Mouse (Mus musculus) liver, embryonic 11.5 days (tissue): ENCODE data around the gene Notch4. TPM values are rescaled to one million over a fixed set of nuclear protein-coding genes. Genes with fewer than 3 reads are reported as not detected.
"Not testable (repeated sequence)": the region's sequence is repeated elsewhere in the genome, so short reads cannot be mapped to it uniquely, and the experiment has no call there.

ENCODE experiments used
- ATAC-seq: fragments of 200-750 bp; cut with Nextera tagmentation; replicated peaks from 2 replicates; pipeline ENCODE4 v1.8.0; 2017; ENCODE audit warnings: moderate number of reproducible peaks, mild to moderate bottlenecking, moderate TSS enrichment, moderate library complexity; ENCODE audit not compliant: low FRiP score
- DNase-seq: peaks from one replicate; pipeline ENCODE4 v3.0.0-alpha.2; 2017; ENCODE audit warnings: low spot score
- H3K27ac ChIP-seq: fragments of 300-500 bp; sonication (generic); 2 replicates; pipeline ENCODE4 v1.5.1; 2014; ENCODE audit warnings: mild to moderate bottlenecking, low read depth, low read length, control low read depth
- H3K27me3 ChIP-seq: fragments of 300-500 bp; sonication (generic); replicated peaks from 2 replicates; pipeline ENCODE4 v1.6.1; 2014; ENCODE audit warnings: low read length, mixed read lengths; ENCODE audit not compliant: control insufficient read depth, insufficient read depth
- H3K36me3 ChIP-seq: fragments of 300-500 bp; sonication (generic); 2 replicates; pipeline ENCODE4 v1.6.1; 2014; ENCODE audit warnings: mild to moderate bottlenecking, low read length, moderate library complexity, mixed read lengths; ENCODE audit not compliant: control insufficient read depth, insufficient read depth
- H3K4me1 ChIP-seq: fragments of 300-500 bp; sonication (generic); replicated peaks from 2 replicates; pipeline ENCODE4 v1.6.1; 2014; ENCODE audit warnings: low read length, mixed read lengths; ENCODE audit not compliant: control insufficient read depth, insufficient read depth
- H3K4me2 ChIP-seq: fragments of 300-500 bp; sonication (generic); 2 replicates; pipeline ENCODE4 v1.6.1; 2014; ENCODE audit warnings: mild to moderate bottlenecking, control low read depth, moderate library complexity
- H3K4me3 ChIP-seq: fragments of 300-500 bp; sonication (generic); 2 replicates; pipeline ENCODE4 v1.5.1; 2014; ENCODE audit warnings: low read depth, low read length, control low read depth
- H3K9ac ChIP-seq: fragments of 300-500 bp; sonication (generic); 2 replicates; pipeline ENCODE4 v1.6.1; 2014; ENCODE audit warnings: low read depth, low read length, control low read depth
- H3K9me3 ChIP-seq: fragments of 300-500 bp; sonication (generic); 2 replicates; pipeline ENCODE4 v1.6.1; 2016; ENCODE audit warnings: low read length, inconsistent platforms, mixed read lengths; ENCODE audit not compliant: control insufficient read depth
- WGBS: fragments of 180-500 bp; shearing (Covaris S2); extraction: QIAGEN DNeasy Blood & Tissue Kit; methylation state at CpG from one replicate; pipeline ENCODE4 v1.1.7; 2014; 5-methylcytosine and 5-hydroxymethylcytosine counted together
- polyA plus RNA-seq: library from polyadenylated mRNA; unstranded; fragments of >200 nt; fragmentation: Nextera tagmentation; extraction: Ambion mirVana; gene quantifications from 2 replicates; pipeline ENCODE4 v1.2.1, GENCODE M21; 2014

Gene Notch4
- 2.2 and 4.1 TPM in 2 replicates for polyA plus RNA-seq

DNA sequence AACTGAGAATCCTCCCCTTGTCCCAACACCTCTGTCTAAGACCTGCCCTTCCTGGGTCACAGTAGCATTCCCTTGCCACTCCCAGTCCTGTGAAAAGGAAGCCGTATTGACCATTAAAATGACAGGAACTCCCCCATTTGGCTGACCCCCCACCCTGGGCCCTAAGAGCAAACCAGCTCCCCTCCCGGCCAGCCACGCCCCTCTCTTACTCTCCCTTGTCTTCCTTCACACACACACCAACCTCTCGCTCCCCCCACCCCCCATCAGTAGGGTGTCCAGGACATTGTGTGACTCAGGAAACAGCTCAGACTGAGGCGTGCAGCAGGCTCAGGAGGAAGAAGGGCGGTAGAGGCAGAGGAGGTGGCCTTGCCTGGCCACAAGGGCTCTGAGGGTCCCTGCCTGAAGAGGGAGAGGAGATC lies at the start of gene Notch4:
Gene Notch4, plus strand, starts transcription at position 266 of the 419 bp plus-strand sequence.
- no peak within 1 kb of the TSS; the same call in 1 of the 2 replicates for H3K9ac ChIP-seq
- H3K4me3 ChIP-seq = peak within 1 kb of the TSS; percentile 15; the same call in 1 of the 2 replicates
- peaks cover 8% of the 10 kb centered on the region; the same call in 1 of the 2 replicates for H3K27me3 ChIP-seq
- H3K9me3 ChIP-seq = no peaks in the 10 kb centered on the region
- H3K36me3 ChIP-seq = no peaks in the 10 kb centered on the region
- peaks cover 6% of the 10 kb centered on the region for H3K4me1 ChIP-seq
- 10% methylated on average over 6 of the region's 6 CpGs for WGBS
- no peak for DNase-seq
- peak within 1 kb of the TSS; percentile 29; the same call in 1 of the 2 replicates for H3K4me2 ChIP-seq
- peak within 1 kb of the TSS; percentile 48; the same call in 1 of the 2 replicates for H3K27ac ChIP-seq
- ATAC-seq = peak; percentile 66

DNA sequence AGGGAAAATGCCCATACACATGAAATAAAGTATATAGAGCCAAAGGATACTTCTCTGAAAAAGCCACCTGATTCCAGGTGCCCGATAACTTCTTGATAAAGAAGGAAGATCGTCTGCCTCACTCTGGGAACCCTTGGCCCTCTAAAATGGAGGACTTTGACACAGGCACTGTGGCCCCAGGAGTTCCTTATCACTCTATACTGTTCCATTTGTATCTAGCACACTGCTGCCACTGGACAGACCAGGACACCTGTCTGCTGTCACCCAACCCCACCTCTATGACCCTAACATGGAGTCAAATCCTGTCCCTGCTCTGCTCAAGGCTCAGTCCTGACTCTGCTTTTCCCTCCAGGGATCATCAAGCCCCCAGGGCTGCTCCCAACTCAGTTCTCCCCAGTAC lies 47.6 kb upstream of the Notch4 start:
- Histone ChIP-seq H3K9ac (no peak overlapping the region), H3K4me2 (no peak overlapping the region), H3K36me3 (no peaks in the 10 kb centered on the region), H3K27me3 (peaks cover 4% of the 10 kb centered on the region), H3K4me3 (no peak overlapping the region), H3K27ac (no peak overlapping the region), H3K9me3 (no peaks in the 10 kb centered on the region), H3K4me1 (no peaks in the 10 kb centered on the region)
- ATAC-seq = no peak
- no peak for DNase-seq
- 72% methylated on average over 2 of the region's 2 CpGs for WGBS

DNA sequence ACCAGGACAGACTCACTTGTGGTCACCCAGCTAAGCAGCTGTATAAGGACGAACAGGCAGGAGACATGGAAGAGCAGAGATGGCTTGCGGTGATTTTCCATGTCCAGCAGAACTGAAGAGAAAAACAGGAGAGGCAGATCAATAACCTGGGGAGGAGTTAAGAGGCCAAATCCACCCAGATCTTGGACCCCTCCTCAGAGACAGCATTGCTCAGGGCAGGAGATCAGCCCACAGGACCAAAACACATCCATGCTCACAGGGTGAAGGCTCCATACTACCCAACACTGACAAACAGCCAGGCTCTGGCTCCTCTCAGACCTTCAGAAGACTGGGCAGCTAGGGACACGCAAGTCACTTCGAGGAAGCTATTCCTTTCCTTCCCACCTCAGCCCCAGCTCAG lies 46.8 kb upstream of the Notch4 start, which contains the start of gene Btnl6:
Gene Btnl6, minus strand, starts transcription at position 101 of the 400 bp plus-strand sequence.
- Histone ChIP-seq H3K9ac (no peak within 1 kb of the TSS), H3K4me1 (no peaks in the 10 kb centered on the region), H3K36me3 (no peaks in the 10 kb centered on the region), H3K4me2 (no peak within 1 kb of the TSS), H3K27me3 (peaks cover 4% of the 10 kb centered on the region), H3K9me3 (no peaks in the 10 kb centered on the region), H3K4me3 (no peak within 1 kb of the TSS), H3K27ac (no peak within 1 kb of the TSS)
- no peak for ATAC-seq
- 81% methylated on average over 4 of the region's 4 CpGs for WGBS
- DNase-seq = no peak

DNA sequence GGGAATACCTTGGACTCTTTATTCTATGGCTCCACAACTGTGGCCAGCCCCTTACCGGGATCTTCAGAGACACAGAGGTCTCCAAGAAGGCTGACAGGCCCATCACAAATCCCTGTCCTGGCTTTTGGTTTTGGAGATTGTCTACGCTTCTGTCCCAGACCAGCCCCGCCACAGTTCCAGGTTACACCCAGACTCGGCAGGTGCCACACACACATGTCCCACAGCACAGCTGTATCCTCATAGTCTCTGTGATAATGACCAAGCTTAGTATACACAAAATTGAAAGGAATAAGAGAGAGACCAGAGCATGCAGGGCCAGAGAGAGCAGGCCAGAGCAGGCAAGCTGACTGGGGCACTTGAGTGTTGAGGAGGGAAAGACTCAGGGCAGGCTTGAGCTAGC lies 46.3 kb upstream of the Notch4 start:
- Histone ChIP-seq H3K36me3 (no peaks in the 10 kb centered on the region), H3K4me3 (no peak overlapping the region), H3K27ac (no peak overlapping the region), H3K9me3 (no peaks in the 10 kb centered on the region), H3K27me3 (peaks cover 4% of the 10 kb centered on the region), H3K4me2 (no peak overlapping the region), H3K4me1 (no peaks in the 10 kb centered on the region), H3K9ac (no peak overlapping the region)
- no peak for DNase-seq
- no peak for ATAC-seq
- 83% methylated on average over 4 of the region's 4 CpGs for WGBS

DNA sequence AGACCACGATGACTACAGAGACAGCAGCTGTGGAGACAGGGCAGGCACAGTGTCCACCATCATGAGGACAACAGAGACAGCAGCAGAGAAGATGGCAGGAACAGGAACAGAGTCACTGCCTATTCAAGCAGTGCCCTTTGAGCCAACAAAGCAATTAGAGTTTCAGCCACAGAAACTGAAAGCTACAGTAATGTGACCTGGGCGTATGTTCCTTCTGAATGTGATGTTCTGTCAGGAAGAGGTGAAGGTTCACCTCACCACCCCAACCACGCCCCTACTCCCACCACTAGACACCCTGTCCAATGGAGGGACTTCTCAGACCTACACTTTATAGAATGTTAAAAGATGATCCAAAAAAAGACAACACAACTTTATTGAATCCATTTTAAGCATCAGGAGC lies 45.5 kb upstream of the Notch4 start:
- not testable (repeated sequence) for ATAC-seq, DNase-seq, H3K9me3 ChIP-seq, H3K4me2 ChIP-seq, H3K27me3 ChIP-seq, H3K27ac ChIP-seq, H3K4me3 ChIP-seq, H3K4me1 ChIP-seq, H3K9ac ChIP-seq, H3K36me3 ChIP-seq
- WGBS = 58% methylated on average over 3 of the region's 3 CpGs

DNA sequence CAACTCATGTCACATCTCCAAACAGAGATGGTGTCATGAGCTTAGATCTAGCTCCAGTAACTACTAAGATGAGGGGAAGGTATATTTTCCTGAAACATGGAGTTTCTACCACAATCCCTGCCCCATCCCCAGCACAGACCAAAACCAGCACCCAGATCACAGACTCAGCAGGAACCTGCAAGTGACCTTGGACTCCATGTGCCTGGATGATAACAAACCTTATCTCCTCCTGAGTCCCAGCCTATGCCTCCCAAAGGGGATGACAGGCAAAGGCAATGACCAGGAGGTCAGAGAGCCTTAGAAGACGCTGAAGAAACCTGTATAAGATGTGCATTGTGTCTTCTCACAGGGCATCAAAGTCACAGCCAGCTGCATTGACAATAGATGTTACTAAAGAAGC lies 45.1 kb upstream of the Notch4 start:
- Histone ChIP-seq H3K36me3 (no peaks in the 10 kb centered on the region), H3K4me1 (no peaks in the 10 kb centered on the region), H3K27ac (no peak overlapping the region), H3K9me3 (no peaks in the 10 kb centered on the region), H3K4me2 (no peak overlapping the region), H3K4me3 (no peak overlapping the region), H3K9ac (no peak overlapping the region), H3K27me3 (peaks cover 2% of the 10 kb centered on the region)
- DNase-seq = no peak
- 38% methylated on average over 1 of the region's 1 CpGs for WGBS
- no peak for ATAC-seq

DNA sequence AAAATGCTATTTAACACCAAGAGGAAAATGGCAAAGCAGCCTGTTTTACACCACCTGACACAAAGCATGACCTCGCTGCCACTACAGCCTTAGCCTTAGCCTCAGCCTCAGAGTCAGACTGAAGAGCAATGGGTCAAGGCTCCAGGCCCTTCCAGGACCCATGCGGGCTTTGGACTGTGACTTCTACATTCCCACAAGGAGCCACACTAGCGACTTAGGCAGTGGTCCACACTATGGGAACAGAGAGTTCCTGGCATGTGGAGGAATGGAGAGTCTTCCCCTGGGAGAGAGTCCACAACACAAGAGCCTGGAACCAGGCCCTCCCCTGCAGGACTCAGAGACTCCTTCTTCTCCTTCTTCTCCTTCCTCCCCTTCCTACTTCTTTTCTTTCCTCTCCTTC lies 31.4 kb upstream of the Notch4 start:
- Histone ChIP-seq H3K4me2 (no peak overlapping the region), H3K4me3 (no peak overlapping the region), H3K4me1 (no peaks in the 10 kb centered on the region), H3K27ac (no peak overlapping the region), H3K27me3 (no peaks in the 10 kb centered on the region), H3K36me3 (no peaks in the 10 kb centered on the region), H3K9me3 (no peaks in the 10 kb centered on the region), H3K9ac (no peak overlapping the region)
- ATAC-seq (no peak), DNase-seq (no peak)
- 68% methylated on average over 3 of the region's 3 CpGs for WGBS

DNA sequence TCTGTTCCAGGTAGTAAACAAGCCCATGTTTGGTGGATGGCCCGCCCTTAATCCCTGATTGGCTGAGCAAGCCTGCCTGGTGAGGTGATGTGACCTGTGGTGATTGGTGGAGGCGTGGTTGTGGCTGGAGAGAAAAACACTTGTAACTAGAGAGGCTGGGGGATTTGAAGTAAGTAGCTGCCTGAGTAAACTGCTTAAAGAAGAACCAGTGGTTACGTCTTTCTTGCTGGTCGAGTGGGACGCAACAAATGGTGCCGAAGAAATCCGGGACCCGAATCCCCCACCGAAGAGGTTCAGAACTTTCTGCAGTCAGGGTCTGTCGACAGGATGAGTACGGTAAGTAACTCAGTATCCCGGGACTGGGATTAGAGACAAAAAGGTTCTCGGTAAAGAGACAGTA lies 20.5 kb upstream of the Notch4 start:
- H3K9ac ChIP-seq, ATAC-seq: not testable (repeated sequence)
- WGBS = 93% methylated on average over 12 of the region's 13 CpGs

DNA sequence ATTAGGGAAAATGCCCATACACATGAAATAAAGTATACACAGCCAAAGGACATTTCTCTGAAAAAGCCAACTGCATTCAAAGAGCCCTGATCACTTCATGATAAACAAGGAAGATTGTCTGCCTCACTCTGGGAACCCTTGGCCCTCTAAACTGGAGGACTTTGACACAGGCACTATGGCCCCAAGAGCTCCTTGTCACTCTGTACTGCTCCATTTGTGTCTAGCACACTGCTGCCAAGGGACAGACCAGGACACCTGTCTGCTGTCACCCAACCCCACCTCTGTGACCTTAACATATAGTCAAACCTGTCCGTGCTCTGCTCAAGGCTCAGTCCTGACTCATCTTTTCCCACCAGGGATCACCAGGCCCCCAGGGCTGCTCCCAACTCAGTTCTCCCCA lies 17.3 kb upstream of the Notch4 start:
- Histone ChIP-seq H3K27ac (no peak overlapping the region), H3K27me3 (no peaks in the 10 kb centered on the region), H3K36me3 (no peaks in the 10 kb centered on the region), H3K4me2 (no peak overlapping the region), H3K4me1 (no peaks in the 10 kb centered on the region), H3K4me3 (no peak overlapping the region), H3K9ac (no peak overlapping the region), H3K9me3 (no peaks in the 10 kb centered on the region)
- DNase-seq (no peak), ATAC-seq (no peak)
- WGBS = 96% methylated on average over 1 of the region's 1 CpGs

More for the DNA sequence above, 20.5 kb upstream of the Notch4 start:
- not testable (repeated sequence) for H3K27ac ChIP-seq, H3K27me3 ChIP-seq, H3K4me3 ChIP-seq, H3K9me3 ChIP-seq, H3K36me3 ChIP-seq, H3K4me1 ChIP-seq, DNase-seq, H3K4me2 ChIP-seq
